Mouse (Mus musculus): ENCODE data around the gene Rpap2.

DNA sequence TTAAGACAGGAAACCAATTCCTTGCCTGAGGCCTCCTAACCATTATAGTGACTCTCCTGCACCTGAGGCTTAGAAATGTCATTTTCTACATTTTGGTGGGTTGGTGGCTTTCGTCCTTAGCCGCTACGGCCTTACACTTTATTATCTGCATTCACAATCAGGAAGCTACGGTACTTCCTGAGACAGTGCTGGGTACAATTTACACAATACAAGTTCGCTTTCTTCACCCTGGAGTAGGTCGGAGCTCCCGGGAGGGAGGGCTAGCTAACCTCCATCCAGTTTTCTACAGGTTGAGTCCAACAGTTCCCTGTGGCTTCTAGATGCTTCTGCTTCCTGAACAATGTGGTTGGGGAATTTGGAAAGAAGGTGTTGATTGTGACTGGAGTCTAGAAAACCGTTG is 101.7 kb downstream of the Rpap2 start:
- TF ChIP-seq POLR2A (IDR thresholded peaks at IDR 0.05; ENCODE audit: borderline replicate concordance, low read depth, low read length) = no peak
- no peak for TF ChIP-seq CTCF (IDR thresholded peaks at IDR 0.05; ENCODE audit: low read depth, low read length)
